Mouse (Mus musculus): ENCODE data around the gene Rnase13.

GRCm38 (mm10) chr14:51942236-51942635 is 19.7 kb upstream of the Rnase13 start:
- no peak for TF ChIP-seq POLR2A (IDR thresholded peaks at IDR 0.05; ENCODE audit: control insufficient read depth, extremely low read depth, insufficient read depth, low read length, poor library complexity)
- no peak for TF ChIP-seq CTCF (IDR thresholded peaks at IDR 0.05; ENCODE audit: borderline replicate concordance, control insufficient read depth, extremely low read depth, insufficient read depth, low read length, poor library complexity)
